Mouse (Mus musculus) left cerebral cortex, postnatal 10 days (tissue): ENCODE measurements around the gene Gsg1l2. TPM values are rescaled to one million over a fixed set of nuclear protein-coding genes. Genes with fewer than 3 reads are reported as not detected.

ENCODE experiments used
- DNase-seq, 2 experiments: peaks; one replicate each; pipeline ENCODE4 v3.0.0; 2021 to 2022; ENCODE audit warnings: low spot score in 2 of 2, mixed read lengths in 1 of 2; ENCODE audit errors: extremely low spot score in 1 of 2
- intact Hi-C: fragments of 180-260 bp; cut with DNase I; formaldehyde crosslinking; loops from one replicate; pipeline ENCODE4 v1.15.1; 2025
- total RNA-seq, 2 experiments: library from RNA; stranded (reverse); gene quantifications; 2 replicates each; pipeline ENCODE4 v1.2.3; 2021

The Gsg1l2 gene
- total RNA-seq, 2 experiments from 2014 or later = not detected

GRCm38 (mm10) chr11:67806832-67807597 lies 32.6 kb downstream of the Gsg1l2 start:
- intact Hi-C loops = no loop called here
- DNase-seq = no peak

GRCm38 (mm10) chr11:67808051-67808450 lies 33.6 kb downstream of the Gsg1l2 start:
- intact Hi-C loops = no loop called here
- DNase-seq = no peak

GRCm38 (mm10) chr11:67811535-67811934 lies 37.1 kb downstream of the Gsg1l2 start:
- intact Hi-C loops = loop anchor here (10.0 kb wide), 2 partner anchors 593 to 697 kb away; partner anchors contain the start of gene Ntn1
- DNase-seq = no peak

GRCm38 (mm10) chr11:67819604-67820003 lies 45.2 kb downstream of the Gsg1l2 start:
- DNase-seq = peak; percentile 36 to 41
- intact Hi-C loops = loop anchor here (2.0 to 10.0 kb wide), 5 partner anchors 38 to 705 kb away; partner anchors contain the start of genes Ntn1 and Usp43

GRCm38 (mm10) chr11:67820221-67820620 lies 45.8 kb downstream of the Gsg1l2 start:
- intact Hi-C loops = loop anchor here (2.0 to 5.0 kb wide), 3 partner anchors 37 to 103 kb away; partner anchors contain the start of gene Usp43
- DNase-seq = peak in 1 of 2 experiments; percentile 80

- intact Hi-C loops = loop anchor here (2.0 to 5.0 kb wide), 3 partner anchors 36 to 101 kb away; partner anchors contain the start of gene Usp43
- DNase-seq = peak in 1 of 2 experiments; percentile 34
These were observed 47.2 kb downstream of the Gsg1l2 start for GRCm38 (mm10) chr11:67821560-67821959.

GRCm38 (mm10) chr11:67828360-67829059 lies 54.1 kb downstream of the Gsg1l2 start:
- intact Hi-C loops = no loop called here
- no peak for DNase-seq

GRCm38 (mm10) chr11:67829530-67829929 lies 55.1 kb downstream of the Gsg1l2 start:
- no peak for DNase-seq
- intact Hi-C loops = no loop called here

GRCm38 (mm10) chr11:67831820-67832219 lies 57.4 kb downstream of the Gsg1l2 start:
- no peak for DNase-seq
- intact Hi-C loops = no loop called here

- intact Hi-C loops = no loop called here
- DNase-seq = no peak
These were observed 61.1 kb downstream of the Gsg1l2 start for GRCm38 (mm10) chr11:67835408-67836078.

Other genes starting within 250 kb of the Gsg1l2 start
- 1 to 10 TPM; 2.8 to 3.0 TPM for gene Rcvrn, start 79.3 kb upstream of the Gsg1l2 start, total RNA-seq
- 1 to 10 TPM; 1.9 to 2.3 TPM for gene Glp2r, start 3.5 kb upstream of the Gsg1l2 start, total RNA-seq
- gene Dhrs7c, start 23.6 kb downstream of the Gsg1l2 start, total RNA-seq = under 1 TPM; 0.41 to 0.65 TPM
- gene Usp43, start 147.5 kb downstream of the Gsg1l2 start, total RNA-seq = 10 to 100 TPM; 20.5 to 25.4 TPM
- 1 to 10 TPM; 7.2 to 9.9 TPM for gene Cfap52, start 191.0 kb downstream of the Gsg1l2 start, total RNA-seq
- 10 to 100 TPM; 28.1 to 28.4 TPM for gene Stx8, start 191.6 kb downstream of the Gsg1l2 start, total RNA-seq